Mouse (Mus musculus): Measurements from ENCODE around the gene Rhox4e.
"Not testable (repeated sequence)": the region's sequence is repeated elsewhere in the genome, so short reads cannot be mapped to it uniquely, and the experiment has no call there.

Rhox4e gene

DNA sequence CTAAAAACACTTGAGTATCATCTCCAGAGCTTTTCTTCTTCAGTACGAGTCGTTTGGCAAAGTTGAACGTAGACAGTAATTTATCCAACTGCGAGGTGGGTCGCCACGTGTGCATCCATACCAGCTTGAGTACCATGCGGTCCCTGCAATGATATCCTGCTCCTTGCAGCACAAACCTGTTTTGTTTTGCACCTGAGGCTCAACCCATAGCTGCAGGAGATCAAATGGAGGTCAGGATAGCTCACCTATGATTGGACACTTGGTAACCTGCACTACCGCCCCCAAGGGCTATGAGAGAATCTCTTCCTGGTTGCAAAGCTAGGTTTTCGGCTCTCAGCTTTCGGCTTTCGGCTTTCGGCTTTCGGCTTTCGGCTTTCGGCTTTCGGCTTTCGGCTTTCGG, at the start of gene Rhox4e:
Gene Rhox4e (plus strand): TSS at position 301 of the 400 bp plus-strand sequence.
- not testable (repeated sequence) for DNase-seq

DNA sequence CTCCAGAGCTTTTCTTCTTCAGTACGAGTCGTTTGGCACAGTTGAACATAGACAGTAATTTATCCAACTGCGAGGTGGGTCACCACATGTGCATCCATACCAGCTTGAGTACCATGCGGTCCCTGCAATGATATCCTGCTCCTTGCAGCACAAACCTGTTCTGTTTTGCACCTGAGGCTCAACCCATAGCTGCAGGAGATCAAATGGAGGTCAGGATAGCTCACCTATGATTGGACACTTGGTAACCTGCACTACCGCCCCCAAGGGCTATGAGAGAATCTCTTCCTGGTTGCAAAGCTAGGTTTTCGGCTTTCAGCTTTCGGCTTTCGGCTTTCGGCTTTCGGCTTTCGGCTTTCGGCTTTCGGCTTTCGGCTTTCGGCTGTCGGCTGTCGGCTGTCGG, 43.2 kb upstream of the Rhox4e start, which contains the start of gene Rhox4d:
Gene Rhox4d (plus strand): TSS at position 301 of the 400 bp plus-strand sequence.
- not testable (repeated sequence) for DNase-seq

DNA sequence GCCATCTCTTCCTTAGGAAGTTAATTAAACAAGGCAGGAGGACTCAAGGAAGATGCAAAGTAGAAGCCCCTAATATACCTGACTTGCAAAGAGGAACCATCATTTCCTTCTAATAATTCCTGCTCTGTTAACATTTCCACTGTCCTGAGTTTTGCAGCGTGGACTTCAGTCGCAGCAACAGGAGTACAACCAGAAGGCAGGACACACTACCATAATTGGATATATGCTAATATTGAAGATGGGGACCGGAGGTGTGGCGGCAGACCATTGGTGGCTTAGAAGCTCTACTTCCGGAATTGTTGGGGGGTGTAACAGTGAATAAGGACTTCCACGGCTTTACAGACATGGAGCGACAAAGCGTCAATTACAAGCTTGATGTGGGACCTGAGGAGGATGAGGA, 27.1 kb upstream of the Rhox4e start, which contains the start of gene Rhox2e:
Gene Rhox2e (plus strand): TSS at position 301 of the 400 bp plus-strand sequence.
- not testable (repeated sequence) for DNase-seq

DNA sequence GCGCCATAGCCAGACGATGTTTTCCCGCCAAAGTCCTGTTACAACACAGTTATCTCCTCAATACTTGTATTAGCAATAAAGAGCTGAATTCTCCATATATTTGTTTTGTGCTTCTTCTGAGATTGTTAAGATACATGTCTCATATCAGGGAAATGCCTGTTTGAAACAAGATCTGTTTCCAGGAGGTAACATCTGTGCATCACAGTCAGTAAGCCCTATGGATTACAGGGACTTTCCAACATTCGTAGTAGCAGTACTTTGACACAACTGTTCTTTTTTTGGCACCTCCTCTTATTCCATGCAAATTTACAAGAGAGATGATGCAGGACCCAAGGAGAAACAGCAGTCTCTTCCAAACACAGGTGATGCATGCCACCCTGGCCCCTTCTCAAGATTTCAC, 15.5 kb upstream of the Rhox4e start, which contains the start of gene Rhox3e:
Gene Rhox3e (plus strand): TSS at position 301 of the 400 bp plus-strand sequence.
- DNase-seq = not testable (repeated sequence)

DNA sequence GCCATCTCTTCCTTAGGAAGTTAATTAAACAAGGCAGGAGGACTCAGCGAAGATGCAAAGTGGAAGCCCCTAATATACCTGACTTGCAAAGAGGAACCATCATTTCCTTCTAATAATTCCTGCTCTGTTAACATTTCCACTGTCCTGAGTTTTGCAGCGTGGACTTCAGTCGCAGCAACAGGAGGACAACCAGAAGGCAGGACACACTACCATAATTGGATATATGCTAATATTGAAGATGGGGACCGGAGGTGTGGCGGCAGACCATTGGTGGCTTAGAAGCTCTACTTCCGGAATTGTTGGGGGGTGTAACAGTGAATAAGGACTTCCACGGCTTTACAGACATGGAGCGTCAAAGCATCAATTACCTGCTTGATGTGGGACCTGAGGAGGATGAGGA, 13.9 kb downstream of the Rhox4e start, which contains the start of gene Rhox2f:
Gene Rhox2f (plus strand): TSS at position 301 of the 400 bp plus-strand sequence.
- not testable (repeated sequence) for DNase-seq

DNA sequence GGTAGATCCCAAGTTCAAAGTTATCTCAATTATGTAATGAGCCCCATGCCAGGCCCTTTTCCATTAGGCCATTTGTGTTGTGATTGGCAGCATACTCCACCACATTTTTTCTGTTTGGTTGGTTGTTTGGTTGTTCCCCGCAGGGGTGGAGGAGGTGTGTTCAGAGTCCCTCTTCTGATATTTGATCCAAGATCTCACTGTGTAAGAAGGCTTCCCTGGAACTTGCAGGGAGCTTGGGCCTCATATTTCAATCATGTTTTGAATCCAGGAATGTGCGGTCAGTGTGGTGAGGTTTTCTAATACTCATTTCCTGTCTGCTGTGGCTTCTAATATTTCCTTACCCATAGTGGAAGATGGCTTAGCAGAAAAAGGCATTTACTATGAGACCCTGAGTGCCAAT, 15.4 kb downstream of the Rhox4e start:
- DNase-seq = not testable (repeated sequence)

DNA sequence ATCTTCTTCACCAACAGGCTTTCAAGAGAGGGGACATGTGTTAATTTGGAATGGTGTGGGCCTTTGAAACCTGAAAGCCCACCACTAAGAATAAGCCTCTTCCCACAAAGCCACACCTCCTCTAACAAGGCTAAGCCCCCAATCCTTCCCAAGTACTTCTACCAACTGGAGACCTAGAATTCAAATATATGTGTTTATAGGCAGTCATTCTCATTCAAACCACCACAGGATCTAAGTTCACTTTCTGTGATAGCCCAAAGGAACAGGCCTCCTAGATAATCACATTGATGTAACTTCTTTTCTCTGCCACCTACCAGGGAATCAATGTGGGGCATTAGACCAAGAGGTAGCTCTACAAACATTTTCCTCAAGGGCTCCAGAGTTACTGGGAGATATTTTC, 23.5 kb downstream of the Rhox4e start, which contains the start of gene Rhox3f:
Gene Rhox3f (plus strand): TSS at position 301 of the 400 bp plus-strand sequence.
- not testable (repeated sequence) for DNase-seq

DNA sequence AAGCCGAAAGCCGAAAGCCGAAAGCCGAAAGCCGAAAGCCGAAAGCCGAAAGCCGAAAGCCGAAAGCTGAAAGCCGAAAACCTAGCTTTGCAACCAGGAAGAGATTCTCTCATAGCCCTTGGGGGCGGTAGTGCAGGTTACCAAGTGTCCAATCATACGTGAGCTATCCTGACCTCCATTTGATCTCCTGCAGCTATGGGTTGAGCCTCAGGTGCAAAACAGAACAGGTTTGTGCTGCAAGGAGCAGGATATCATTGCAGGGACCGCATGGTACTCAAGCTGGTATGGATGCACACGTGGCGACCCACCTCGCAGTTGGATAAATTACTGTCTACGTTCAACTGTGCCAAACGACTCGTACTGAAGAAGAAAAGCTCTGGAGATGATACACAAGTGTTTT, 50.4 kb downstream of the Rhox4e start, which contains the start of gene Rhox4f:
Gene Rhox4f (minus strand): TSS at position 101 of the 400 bp plus-strand sequence.
- not testable (repeated sequence) for DNase-seq

All from thymus, postnatal 4 days (tissue).